Mouse (Mus musculus) lung, embryonic 14.5 days (tissue): ENCODE data around the gene Rhd. TPM values are rescaled to one million over a fixed set of nuclear protein-coding genes. Genes with fewer than 3 reads are reported as not detected.
A peak's percentile ranks its signal among the peaks of the same experiment; 100 is the strongest.

Source experiments
- ATAC-seq: fragments of 200-750 bp; cut with Nextera tagmentation; 2 replicates; pipeline ENCODE4 v1.8.0; 2017; ENCODE audit warnings: mild to moderate bottlenecking, moderate TSS enrichment, moderate library complexity; ENCODE audit not compliant: insufficient read depth
- DNase-seq: peaks from one replicate; pipeline ENCODE4 v3.0.0-alpha.2; 2015
- H3K27ac ChIP-seq: fragments of 300-500 bp; sonication (generic); 2 replicates; pipeline ENCODE4 v1.5.1; 2014; ENCODE audit warnings: low read depth, mild to moderate bottlenecking, moderate library complexity
- H3K27me3 ChIP-seq: fragments of 300-500 bp; sonication (generic); 2 replicates; pipeline ENCODE4 v1.6.1; 2014; ENCODE audit warnings: low read length, control low read depth; ENCODE audit not compliant: insufficient read depth
- H3K36me3 ChIP-seq: fragments of 300-500 bp; sonication (generic); 2 replicates; pipeline ENCODE4 v1.6.1; 2014; ENCODE audit warnings: control low read depth; ENCODE audit not compliant: insufficient read depth
- H3K4me1 ChIP-seq: fragments of 300-500 bp; sonication (generic); 2 replicates; pipeline ENCODE4 v1.6.1; 2014; ENCODE audit warnings: antibody characterized with exemption, control low read depth; ENCODE audit not compliant: insufficient read depth
- H3K4me2 ChIP-seq: fragments of 300-500 bp; sonication (generic); 2 replicates; pipeline ENCODE4 v1.6.1; 2014; ENCODE audit warnings: mild to moderate bottlenecking
- H3K4me3 ChIP-seq: fragments of 300-500 bp; sonication (generic); 2 replicates; pipeline ENCODE4 v1.5.1; 2014; ENCODE audit warnings: low read depth, low read length
- H3K9ac ChIP-seq: fragments of 300-500 bp; sonication (generic); 2 replicates; pipeline ENCODE4 v1.6.1; 2014
- H3K9me3 ChIP-seq: fragments of 300-500 bp; sonication (generic); 2 replicates; pipeline ENCODE4 v1.6.1; 2016; ENCODE audit warnings: low read depth, low read length, control low read depth
- CTCF ChIP-seq: IDR thresholded peaks from 2 replicates; pipeline ENCODE4 v1.5.1; 2016; ENCODE audit warnings: antibody characterized with exemption, low read depth
- WGBS: fragments of 180-500 bp; shearing (Covaris S2); extraction: QIAGEN DNeasy Blood & Tissue Kit; methylation state at CpG from one replicate; pipeline ENCODE4 v1.1.7; 2014; 5-methylcytosine and 5-hydroxymethylcytosine counted together
- polyA plus RNA-seq: library from polyadenylated mRNA; unstranded; fragments of >200 nt; fragmentation: Nextera tagmentation; extraction: Ambion mirVana; gene quantifications from 2 replicates; pipeline ENCODE4 v1.2.1, GENCODE M21; 2014

Gene Rhd
- polyA plus RNA-seq, 1 experiment from 2014 or later: 1.7 TPM

GRCm38 (mm10) chr4:134922111-134922924 is 58.0 kb downstream of the Rhd start:
- Histone ChIP-seq H3K9ac (peak overlapping the region; percentile 57), H3K27ac (peak overlapping the region; percentile 91), H3K4me2 (peak overlapping the region; percentile 75), H3K36me3 (peaks cover 29% of the 10 kb centered on the region), H3K4me3 (peak overlapping the region; percentile 99), H3K4me1 (peaks cover 10% of the 10 kb centered on the region), H3K9me3 (no peaks in the 10 kb centered on the region), H3K27me3 (no peaks in the 10 kb centered on the region)
- no peak for TF ChIP-seq CTCF
- peak; percentile 5; the same call in 1 of the 2 replicates for ATAC-seq
- DNase-seq: no peak
- WGBS: 58% methylated on average over 10 of the region's 10 CpGs

GRCm38 (mm10) chr4:134922925-134923244 is 58.5 kb downstream of the Rhd start:
- Histone ChIP-seq H3K4me3 (peak overlapping the region; percentile 99), H3K27me3 (no peaks in the 10 kb centered on the region), H3K9me3 (no peaks in the 10 kb centered on the region), H3K9ac (peak overlapping the region; percentile 57), H3K4me1 (peaks cover 10% of the 10 kb centered on the region), H3K36me3 (peaks cover 34% of the 10 kb centered on the region), H3K4me2 (peak overlapping the region; percentile 75), H3K27ac (peak overlapping the region; percentile 91)
- WGBS: under 1% methylated on average over 13 of the region's 13 CpGs
- no peak for TF ChIP-seq CTCF
- ATAC-seq (peak; percentile 61), DNase-seq (peak; percentile 73)

- no peak for TF ChIP-seq CTCF
- ATAC-seq (peak; percentile 93), DNase-seq (peak; percentile 100)
- Histone ChIP-seq H3K9me3 (no peaks in the 10 kb centered on the region), H3K27me3 (no peaks in the 10 kb centered on the region), H3K27ac (peak within 1 kb of the TSS; percentile 91), H3K36me3 (peaks cover 40% of the 10 kb centered on the region), H3K4me2 (peak within 1 kb of the TSS; percentile 75), H3K4me3 (peak within 1 kb of the TSS; percentile 99), H3K4me1 (peaks cover 10% of the 10 kb centered on the region), H3K9ac (peak within 1 kb of the TSS; percentile 91)
- under 1% methylated on average over 64 of the region's 64 CpGs for WGBS
These were observed 59.1 kb downstream of the Rhd start, which contains the start of gene Rsrp1 for GRCm38 (mm10) chr4:134923258-134924018. Gene Rsrp1 (plus strand): TSS chr4:134923592.

GRCm38 (mm10) chr4:134924019-134924741 is 59.8 kb downstream of the Rhd start:
- peak; percentile 27 for TF ChIP-seq CTCF
- Histone ChIP-seq H3K4me3 (peak overlapping the region; percentile 99), H3K9me3 (no peaks in the 10 kb centered on the region), H3K27ac (peak overlapping the region; percentile 84), H3K4me1 (peaks cover 10% of the 10 kb centered on the region), H3K36me3 (peaks cover 42% of the 10 kb centered on the region), H3K9ac (peak overlapping the region; percentile 91), H3K4me2 (peak overlapping the region; percentile 75), H3K27me3 (no peaks in the 10 kb centered on the region)
- ATAC-seq (peak; percentile 51), DNase-seq (peak; percentile 75)
- under 1% methylated on average over 75 of the region's 75 CpGs for WGBS

GRCm38 (mm10) chr4:134925206-134925605 is 60.9 kb downstream of the Rhd start:
- no peak for TF ChIP-seq CTCF
- H3K4me1 ChIP-seq: peaks cover 10% of the 10 kb centered on the region
- peak overlapping the region; percentile 41 for H3K9ac ChIP-seq
- H3K36me3 ChIP-seq: peaks cover 42% of the 10 kb centered on the region
- no peaks in the 10 kb centered on the region for H3K9me3 ChIP-seq
- DNase-seq (no peak), ATAC-seq (no peak)
- H3K4me3 ChIP-seq: peak overlapping the region; percentile 99
- WGBS: 66% methylated on average over 8 of the region's 8 CpGs
- no peaks in the 10 kb centered on the region for H3K27me3 ChIP-seq
- no peak overlapping the region for H3K27ac ChIP-seq
- peak overlapping the region; percentile 75 for H3K4me2 ChIP-seq

- no peaks in the 10 kb centered on the region for H3K9me3 ChIP-seq
- DNase-seq (no peak), ATAC-seq (no peak)
- no peak overlapping the region for H3K4me3 ChIP-seq
- peaks cover 49% of the 10 kb centered on the region for H3K36me3 ChIP-seq
- WGBS: 65% methylated on average over 5 of the region's 5 CpGs
- peaks cover 10% of the 10 kb centered on the region for H3K4me1 ChIP-seq
- H3K27me3 ChIP-seq: no peaks in the 10 kb centered on the region
- H3K27ac ChIP-seq: no peak overlapping the region
- no peak overlapping the region for H3K9ac ChIP-seq
- H3K4me2 ChIP-seq: no peak overlapping the region
- TF ChIP-seq CTCF: no peak
These were observed 63.6 kb downstream of the Rhd start for GRCm38 (mm10) chr4:134927815-134928463.
